Mouse (Mus musculus): Measurements from ENCODE around the gene Ifnk.

- TF ChIP-seq CTCF (IDR thresholded peaks at IDR 0.05; ENCODE audit: low read depth, low read length) (no peak), POLR2AphosphoS5 (IDR thresholded peaks at IDR 0.05; ENCODE audit: insufficient replicate concordance, low read depth, low read length) (no peak), TAL1 (conservative IDR thresholded peaks at IDR 0.05; ENCODE audit: low read depth, low read length) (no peak), GATA1 (IDR thresholded peaks at IDR 0.05; ENCODE audit: borderline replicate concordance, low read length) (no peak), GATA2 (IDR thresholded peaks at IDR 0.05; ENCODE audit: borderline replicate concordance, low read depth, low read length) (no peak)
Observed at GRCm38 (mm10) chr4:35135806-35136205, 16.1 kb upstream of the Ifnk start.
